10 mouse cellular contexts compared by ENCODE assay signal in genomic region chr11:24370198-24370860, GRCm38 (mm10).
DNase-seq lines count a peak whose midpoint lies in the region; ATAC-seq lines count a peak whose summit lies in the region.
"Had no signal": no experiment of that assay in that cellular context is flagged by ENCODE, and none has a peak within 500 bp of the region (broad histone marks: within the 10 kb centered on the region; RNA-seq: fewer than 3 reads in every experiment).

No protein-coding gene starts in this region.

- intact Hi-C loops in left cerebral cortex, postnatal 10 days (cut with DNase I) = loop anchor here (10.0 kb wide), 1 partner anchor 286 kb away; no protein-coding TSS in a partner anchor
- intact Hi-C loops in left cerebral cortex, postnatal 36 days (cut with DNase I) = no loop called here

- ATAC-seq in embryonic facial prominence, embryonic 14.5 days (ENCODE audit: low read depth) = peak; percentile 85
- peak; percentile 42 for ATAC-seq in intestine, embryonic 16.5 days
- ATAC-seq in neural tube, embryonic 11.5 days (ENCODE audit: insufficient read depth, low FRiP score, low TSS enrichment) = peak; percentile 83

- no peaks in the 10 kb centered on the region for H3K36me3 ChIP-seq in embryonic facial prominence, embryonic 14.5 days (ENCODE audit: control insufficient read depth, insufficient read depth, low read length)
- H3K36me3 ChIP-seq in intestine, embryonic 16.5 days (ENCODE audit: control insufficient read depth, insufficient read depth, low read length) = no peaks in the 10 kb centered on the region
- H3K36me3 ChIP-seq in neural tube, embryonic 11.5 days (ENCODE audit: control insufficient read depth, insufficient read depth, low read length) = no peaks in the 10 kb centered on the region
- H3K36me3 ChIP-seq: liver, embryonic 13.5 days had no signal

- peaks cover 37% of the 10 kb centered on the region for H3K4me1 ChIP-seq in embryonic facial prominence, embryonic 14.5 days (ENCODE audit: control insufficient read depth, insufficient read depth, low read length)
- H3K4me1 ChIP-seq in intestine, embryonic 16.5 days (ENCODE audit: control insufficient read depth, insufficient read depth, low read length) = peaks cover 23% of the 10 kb centered on the region
- H3K4me1 ChIP-seq in neural tube, embryonic 11.5 days (ENCODE audit: control insufficient read depth, insufficient read depth, low read length) = peaks cover 7% of the 10 kb centered on the region
- H3K4me1 ChIP-seq: liver, embryonic 13.5 days had no signal

- H3K9me3 ChIP-seq in embryonic facial prominence, embryonic 14.5 days (ENCODE audit: control insufficient read depth, low read length) = no peaks in the 10 kb centered on the region
- no peaks in the 10 kb centered on the region for H3K9me3 ChIP-seq in intestine, embryonic 16.5 days (ENCODE audit: control insufficient read depth, low read length)
- H3K9me3 ChIP-seq in neural tube, embryonic 11.5 days (ENCODE audit: control insufficient read depth, low read length) = no peaks in the 10 kb centered on the region
- H3K9me3 ChIP-seq: liver, embryonic 13.5 days had no signal

- H3K4me3 ChIP-seq in embryonic facial prominence, embryonic 14.5 days (ENCODE audit: low read depth, low read length) = no peak overlapping the region
- no peak overlapping the region for H3K4me3 ChIP-seq in intestine, embryonic 16.5 days (ENCODE audit: low read length)
- H3K4me3 ChIP-seq in neural tube, embryonic 11.5 days (ENCODE audit: low read depth, low read length) = no peak overlapping the region
- H3K4me3 ChIP-seq: erythroblast, embryonic 14.5 days; liver, embryonic 13.5 days had no signal

- DNase-seq in left cerebral cortex, postnatal 10 days (ENCODE audit: extremely low spot score in 1 of 2, low spot score in 2 of 2) = peak; percentile 19 to 27
- no peak for DNase-seq in left cerebral cortex, postnatal 36 days (ENCODE audit: low spot score in 2 of 2)
- peak; percentile 84 for DNase-seq in embryonic facial prominence, embryonic 14.5 days (ENCODE audit: low spot score)
- DNase-seq in neural tube, embryonic 11.5 days (ENCODE audit: low spot score) = peak; percentile 55
- DNase-seq in gastrocnemius, adult 8-10 months (ENCODE audit: low spot score in 2 of 2) = no peak
- DNase-seq in thymus, postnatal 14 days = no peak
- no peak for DNase-seq in lung, postnatal 36 days
- DNase-seq: liver, embryonic 13.5 days had no signal

- 21% methylated on average over 15 of the region's 15 CpGs for WGBS in embryonic facial prominence, embryonic 14.5 days
- WGBS in intestine, embryonic 16.5 days = 42% methylated on average over 15 of the region's 15 CpGs
- 17% methylated on average over 15 of the region's 15 CpGs for WGBS in neural tube, embryonic 11.5 days

- H3K9ac ChIP-seq in embryonic facial prominence, embryonic 14.5 days (ENCODE audit: low read depth, low read length) = 0 out of 2 replicates have a peak overlapping the region, but pooled peaks have one; percentile 34
- H3K9ac ChIP-seq in intestine, embryonic 16.5 days (ENCODE audit: low read depth, low read length) = no peak overlapping the region
- peak overlapping the region; percentile 37 for H3K9ac ChIP-seq in neural tube, embryonic 11.5 days (ENCODE audit: low read length)
- H3K9ac ChIP-seq: liver, embryonic 13.5 days had no signal

- H3K27me3 ChIP-seq in embryonic facial prominence, embryonic 14.5 days (replicated peaks; ENCODE audit: control insufficient read depth, insufficient read depth, low read length) = no peaks in the 10 kb centered on the region
- no peaks in the 10 kb centered on the region for H3K27me3 ChIP-seq in intestine, embryonic 16.5 days (replicated peaks; ENCODE audit: control insufficient read depth, insufficient read depth, low read length)
- no peaks in the 10 kb centered on the region for H3K27me3 ChIP-seq in neural tube, embryonic 11.5 days (ENCODE audit: control insufficient read depth, insufficient read depth, low read length)
- H3K27me3 ChIP-seq: liver, embryonic 13.5 days had no signal

- H3K27ac ChIP-seq in embryonic facial prominence, embryonic 14.5 days (replicated peaks; ENCODE audit: low read depth, low read length) = peak overlapping the region; percentile 55
- H3K27ac ChIP-seq in intestine, embryonic 16.5 days (ENCODE audit: low read length) = no peak overlapping the region
- H3K27ac ChIP-seq in neural tube, embryonic 11.5 days (ENCODE audit: low read depth, low read length) = peak overlapping the region; percentile 7; the same call in 1 of the 2 replicates
- H3K27ac ChIP-seq: liver, embryonic 13.5 days had no signal

- peak overlapping the region; percentile 34 for H3K4me2 ChIP-seq in embryonic facial prominence, embryonic 14.5 days (ENCODE audit: low read depth, low read length)
- no peak overlapping the region for H3K4me2 ChIP-seq in intestine, embryonic 16.5 days (ENCODE audit: low read depth, low read length)
- peak overlapping the region; percentile 24; the same call in 1 of the 2 replicates for H3K4me2 ChIP-seq in neural tube, embryonic 11.5 days (ENCODE audit: low read depth)
- H3K4me2 ChIP-seq: liver, embryonic 13.5 days had no signal

Comparison
In these comparisons a context has a peak if more than half of its experiments do, and no peak if none do; other contexts are left out.
1. DNase-seq: peak in left cerebral cortex, postnatal 10 days (2 of 2), embryonic facial prominence, embryonic 14.5 days (single experiment) and neural tube, embryonic 11.5 days (single experiment); none in left cerebral cortex, postnatal 36 days (0 of 2), gastrocnemius, adult 8-10 months (0 of 2), thymus, postnatal 14 days (single experiment) and lung, postnatal 36 days (single experiment).
2. Peak in every context shown above with its lines, with median percentiles within 50 percentile points of each other: ATAC-seq.